Mouse (Mus musculus) embryo, embryonic 10 days (tissue): ENCODE results near the gene Ctxn2.
A peak's percentile ranks its signal among the peaks of the same experiment; 100 is the strongest.
"Not testable (repeated sequence)": the region's sequence is repeated elsewhere in the genome, so short reads cannot be mapped to it uniquely, and the experiment has no call there.

ENCODE experiments used
- DNase-seq: peaks from one replicate; pipeline ENCODE4 v3.0.0-alpha.2; 2015; ENCODE audit warnings: low spot score

The Ctxn2 gene

DNA sequence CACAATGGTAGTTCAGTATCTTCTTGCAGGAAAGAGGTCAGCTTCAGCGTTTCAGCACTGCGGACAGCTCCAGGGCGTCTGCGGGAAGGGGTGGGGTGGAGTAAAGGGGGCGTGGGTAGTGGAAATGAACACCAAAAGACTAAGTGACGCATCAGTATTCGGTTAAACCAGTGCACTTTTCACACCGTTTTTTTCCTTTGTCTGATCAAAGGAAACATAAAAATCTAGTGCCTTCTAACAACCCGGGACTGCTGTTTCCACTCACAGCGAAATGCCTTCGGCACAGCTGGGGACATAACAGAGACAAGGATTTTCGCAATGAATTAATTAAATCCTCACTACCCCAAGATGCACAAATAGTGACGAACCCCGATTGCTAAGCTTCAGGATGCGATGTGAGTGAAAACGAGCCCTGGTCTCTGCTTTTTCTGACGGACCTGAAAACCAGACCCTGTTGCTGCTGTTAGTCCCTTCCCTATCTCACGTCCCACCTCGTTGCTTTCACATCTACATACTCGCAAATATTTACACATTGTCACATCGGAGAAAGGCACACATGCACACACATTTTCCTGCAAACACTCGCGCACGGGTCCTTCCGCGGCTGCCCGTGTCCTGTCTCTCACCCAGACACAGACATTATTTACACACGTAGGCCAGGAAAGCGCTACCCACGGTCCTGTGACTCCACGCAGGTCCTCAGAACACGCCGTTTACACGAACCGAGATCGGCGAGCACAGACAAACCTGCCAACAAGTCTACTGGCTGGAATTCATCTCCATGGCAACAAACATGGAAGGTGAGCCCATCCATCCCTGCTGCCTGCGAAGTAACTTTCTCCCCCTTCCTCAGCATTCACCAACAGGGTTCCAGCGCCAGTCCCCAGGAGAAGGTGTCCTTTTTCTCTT is at the start of gene Ctxn2:
Gene Ctxn2, plus strand, starts transcription at position 790 of the 909 bp plus-strand sequence.
- peak; percentile 87 for DNase-seq

DNA sequence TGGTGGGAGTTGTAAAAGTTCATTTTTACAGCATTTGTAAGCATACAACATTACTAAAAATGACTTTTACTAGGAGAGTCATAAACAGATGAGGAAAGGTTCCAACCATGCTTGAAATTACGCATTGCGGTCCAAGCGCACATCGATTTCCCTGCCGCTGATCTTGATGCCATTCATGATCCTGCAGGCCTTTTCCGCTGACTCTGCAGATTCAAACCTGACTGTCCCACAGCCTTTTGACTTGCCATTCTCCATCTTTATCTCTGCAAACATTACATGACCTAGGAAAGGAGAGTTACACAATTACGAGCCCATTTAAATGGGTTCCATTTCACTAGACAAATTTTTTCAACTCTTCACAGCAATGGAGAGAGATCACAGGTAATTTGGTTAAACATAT is 47.7 kb upstream of the Ctxn2 start:
- no peak for DNase-seq

DNA sequence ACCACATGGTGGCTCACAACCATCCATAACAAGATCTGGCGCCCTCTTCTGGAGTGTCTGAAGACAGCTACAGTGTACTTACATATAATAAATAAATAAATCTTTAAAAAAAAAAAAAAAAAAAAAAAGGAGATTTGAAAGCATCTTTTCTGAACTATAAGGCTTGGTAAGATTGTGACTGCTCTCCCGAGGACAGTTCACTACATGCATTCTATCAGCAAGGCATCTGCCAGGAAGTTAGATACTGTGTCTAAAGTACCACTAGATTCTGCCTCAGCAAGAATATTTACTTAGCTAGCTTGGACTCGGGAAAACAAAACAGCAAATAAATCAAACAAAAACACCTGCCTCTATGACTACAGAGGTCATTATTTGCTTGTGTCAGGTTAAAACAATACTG is 44.4 kb upstream of the Ctxn2 start:
- not testable (repeated sequence) for DNase-seq

DNA sequence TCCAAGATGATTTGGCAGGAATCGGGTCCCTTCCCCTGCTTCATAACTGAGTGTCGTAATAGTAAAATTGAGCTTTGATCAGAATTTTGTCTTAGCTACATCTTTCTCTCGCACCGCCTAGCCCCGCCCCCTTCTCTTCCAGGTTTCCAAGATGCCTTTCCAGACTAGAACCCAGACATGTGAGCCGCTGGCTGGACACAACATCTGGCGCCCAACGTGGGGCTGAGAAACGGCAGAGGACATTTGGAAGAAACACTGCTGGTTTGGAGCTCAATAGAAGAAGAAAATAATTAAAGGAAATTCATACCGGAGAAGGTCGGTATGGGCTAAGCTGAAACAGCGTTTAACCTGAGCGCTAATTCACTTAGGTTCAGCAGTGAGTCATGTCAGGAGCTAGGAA is 32.0 kb upstream of the Ctxn2 start:
- DNase-seq: not testable (repeated sequence)

GRCm38 (mm10) chr2:125106536-125106935 is 30.0 kb upstream of the Ctxn2 start:
- not testable (repeated sequence) for DNase-seq

DNA sequence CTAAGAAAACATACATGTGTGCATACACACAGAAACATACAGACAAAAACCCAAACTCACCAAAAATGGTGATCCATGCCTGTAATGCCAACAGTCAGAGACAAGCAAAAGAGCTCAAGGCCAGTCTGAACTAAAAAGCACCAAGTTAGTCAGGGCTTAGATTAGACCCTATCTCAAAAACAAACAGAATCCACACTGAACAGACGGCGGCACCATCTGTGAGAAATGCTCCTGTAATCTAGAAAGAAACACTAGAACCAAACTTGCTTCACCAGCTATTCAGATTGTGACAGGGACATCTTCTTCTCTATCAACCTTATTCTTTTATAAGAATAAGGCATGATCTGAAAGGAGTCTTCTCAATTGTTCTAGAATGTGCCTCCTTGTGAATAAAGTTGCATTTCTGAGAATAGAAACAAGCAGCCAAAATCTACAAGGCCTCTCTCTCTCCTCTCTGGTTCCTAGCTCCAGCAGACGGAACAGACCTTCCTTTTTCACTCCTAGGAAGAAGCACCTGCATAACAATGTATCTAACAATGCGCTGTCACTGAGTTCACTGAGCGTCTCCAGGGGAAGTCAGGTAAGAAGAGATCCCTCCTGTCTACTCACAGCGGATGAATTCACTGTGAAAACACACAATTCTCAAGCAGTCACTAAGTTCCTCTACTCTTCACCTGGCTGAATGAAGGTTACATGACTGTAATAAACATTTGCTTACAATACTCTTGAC is 16.9 kb upstream of the Ctxn2 start:
- no peak for DNase-seq

DNA sequence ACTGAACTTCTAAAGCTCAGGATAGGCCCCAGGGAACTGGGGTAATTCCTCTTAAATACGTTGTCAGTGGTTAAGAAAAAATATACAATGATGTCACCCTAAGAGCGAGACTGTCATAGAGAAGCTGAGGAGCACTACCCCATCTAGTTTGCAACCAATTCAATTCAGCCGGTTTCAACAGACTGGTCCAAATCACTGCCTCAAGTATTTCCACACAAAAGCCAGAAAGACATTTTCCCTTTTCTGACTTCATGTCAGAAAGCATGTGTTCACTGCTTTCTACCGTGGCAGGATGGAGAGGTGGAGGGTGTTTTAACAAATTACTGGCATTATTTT is 14.2 kb upstream of the Ctxn2 start:
- no peak for DNase-seq

DNA sequence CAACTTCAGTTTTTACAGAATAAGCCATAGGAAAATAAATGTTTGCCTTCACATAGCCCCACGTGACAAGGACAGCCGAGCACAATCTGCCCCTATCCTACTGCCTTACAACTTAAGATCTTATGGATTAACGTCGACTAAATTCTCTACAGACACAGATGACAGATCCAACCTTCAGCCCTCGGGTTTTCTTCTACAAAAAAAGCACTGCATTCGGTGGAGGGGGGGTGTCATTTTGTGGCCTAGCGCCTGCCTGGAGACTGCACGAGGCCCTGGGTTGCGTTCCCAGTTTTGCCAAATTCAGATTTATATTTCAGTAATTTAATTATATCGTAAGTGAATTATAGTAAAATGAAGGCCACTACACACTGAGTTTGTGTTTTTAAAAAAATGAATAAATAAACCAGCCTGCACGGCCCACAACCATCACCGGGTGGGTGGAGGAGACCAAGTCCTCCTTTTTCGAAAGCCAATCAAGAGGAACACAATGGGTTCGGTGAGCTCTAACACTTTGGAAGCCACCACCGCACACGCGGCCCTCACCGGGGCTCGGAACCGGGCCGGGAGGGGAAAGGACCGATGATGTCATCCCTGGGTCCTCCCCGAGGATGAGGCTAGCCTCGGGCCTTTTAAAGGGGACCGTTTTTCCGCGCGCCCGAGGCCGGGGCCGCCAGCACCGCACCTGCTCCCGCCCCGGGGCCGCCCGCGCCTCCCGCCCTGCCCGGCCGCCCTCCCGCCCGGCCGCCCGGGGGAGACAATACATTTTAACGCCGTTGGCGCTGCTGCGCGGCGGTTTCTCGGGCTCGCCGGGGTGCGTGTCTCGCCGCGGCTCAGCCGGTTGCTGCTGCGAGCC is 13.6 kb upstream of the Ctxn2 start:
- peak; percentile 36 for DNase-seq

DNA sequence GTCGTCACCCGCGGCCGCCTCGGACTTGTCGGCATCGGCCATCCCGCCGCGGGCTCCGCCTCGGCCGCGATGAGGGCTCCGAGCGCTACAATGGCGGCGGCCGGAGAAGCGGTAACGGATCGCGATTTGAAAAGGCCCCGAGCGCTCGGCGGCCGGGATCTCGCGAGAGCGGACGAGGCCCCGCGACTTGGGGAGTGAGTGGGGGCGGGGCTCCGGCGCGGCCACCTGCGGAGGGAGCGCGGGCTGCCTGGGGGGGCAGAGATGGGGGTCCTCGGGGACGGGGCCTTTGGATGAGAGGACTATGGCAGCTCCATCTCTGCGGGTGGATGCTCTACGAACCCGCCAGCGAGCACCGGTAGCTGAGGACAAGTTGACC is 13.0 kb upstream of the Ctxn2 start, which contains the start of gene Myef2:
Gene Myef2, minus strand, starts transcription at position 185 of the 376 bp plus-strand sequence.
- DNase-seq: peak; percentile 81

DNA sequence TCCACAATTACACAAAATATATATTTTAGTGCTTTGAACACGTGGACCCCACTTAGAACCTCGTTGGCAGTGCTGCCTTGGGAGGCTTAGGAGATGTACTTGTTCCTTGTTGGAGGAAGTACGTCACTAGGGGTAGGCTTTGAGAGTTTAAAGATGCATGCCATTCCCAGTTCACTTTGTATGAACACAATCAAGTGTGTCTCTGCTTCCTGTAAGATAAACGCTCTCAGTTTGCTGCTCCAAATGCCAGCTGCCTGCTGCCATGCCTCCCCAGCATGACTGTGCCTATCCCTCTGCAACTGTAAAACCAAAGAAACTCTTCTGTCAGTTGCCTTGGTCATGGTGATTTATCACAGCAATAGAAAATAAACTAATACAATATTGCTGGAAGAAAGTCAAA is 10.7 kb upstream of the Ctxn2 start:
- DNase-seq: no peak

DNA sequence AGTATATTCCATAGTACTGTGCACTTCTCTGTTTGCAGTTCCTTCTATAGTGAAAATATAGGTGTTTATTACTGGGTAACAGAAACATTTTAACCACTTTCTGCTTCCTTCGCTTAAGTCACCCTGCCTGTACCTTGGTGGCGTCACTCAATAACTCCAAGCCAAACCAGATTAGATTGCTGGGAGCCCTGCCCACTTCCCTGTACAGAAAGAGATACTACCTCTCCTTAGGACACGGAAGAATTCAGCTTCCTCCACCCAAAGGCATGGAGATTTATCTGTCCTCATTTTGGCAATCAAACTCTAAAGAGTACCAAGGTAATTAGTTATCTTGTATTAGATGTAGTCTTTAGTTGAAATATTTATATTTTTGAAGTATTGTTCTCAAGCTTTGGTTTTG is 9.7 kb upstream of the Ctxn2 start:
- DNase-seq: no peak

GRCm38 (mm10) chr2:125134113-125134512 is 2.4 kb upstream of the Ctxn2 start:
- DNase-seq: no peak

GRCm38 (mm10) chr2:125136846-125137245 is 354 bp downstream of the Ctxn2 start:
- no peak for DNase-seq

GRCm38 (mm10) chr2:125142336-125142735 is 5.8 kb downstream of the Ctxn2 start:
- no peak for DNase-seq

DNA sequence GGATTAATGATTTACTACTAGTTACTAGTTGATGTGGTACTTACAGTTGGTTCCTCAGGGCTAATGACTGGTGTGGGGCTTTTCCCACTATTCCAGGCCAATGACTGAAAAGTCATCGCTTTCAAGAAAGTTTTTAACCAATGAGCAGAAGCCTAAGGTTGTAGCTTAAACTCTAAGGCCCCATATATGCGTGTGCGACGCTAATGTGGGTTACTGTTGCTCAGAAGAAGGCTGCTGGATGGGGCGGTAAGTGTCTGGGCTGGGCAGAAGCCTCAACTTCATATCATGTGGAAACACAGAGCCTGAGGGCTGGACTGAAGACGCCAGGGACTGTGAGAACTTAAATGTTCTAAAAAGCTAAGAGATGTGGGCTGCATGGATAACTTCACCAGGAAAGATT is 15.9 kb downstream of the Ctxn2 start, which contains the start of gene Slc12a1:
Gene Slc12a1, plus strand, starts transcription at position 118 of the 400 bp plus-strand sequence.
- no peak for DNase-seq

DNA sequence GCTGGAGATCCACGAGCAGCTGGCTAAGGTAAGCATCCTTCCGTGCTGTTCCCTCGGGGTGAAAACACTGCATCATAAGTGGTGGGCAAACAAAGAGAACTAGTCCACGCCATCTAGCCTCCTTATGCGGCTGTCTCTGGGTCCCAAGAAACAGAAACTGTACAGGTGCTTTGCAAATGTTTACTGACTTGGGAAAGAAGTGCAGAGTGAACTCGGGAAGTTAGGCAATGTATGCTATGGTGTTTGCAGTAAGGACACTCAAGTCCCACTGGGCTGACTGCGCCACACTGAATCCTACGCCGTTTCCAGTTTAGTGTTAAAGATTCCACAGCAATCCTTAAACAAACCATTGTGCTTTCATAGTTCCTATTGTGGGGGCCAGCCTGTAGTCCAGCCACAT is 17.8 kb downstream of the Ctxn2 start:
- no peak for DNase-seq

DNA sequence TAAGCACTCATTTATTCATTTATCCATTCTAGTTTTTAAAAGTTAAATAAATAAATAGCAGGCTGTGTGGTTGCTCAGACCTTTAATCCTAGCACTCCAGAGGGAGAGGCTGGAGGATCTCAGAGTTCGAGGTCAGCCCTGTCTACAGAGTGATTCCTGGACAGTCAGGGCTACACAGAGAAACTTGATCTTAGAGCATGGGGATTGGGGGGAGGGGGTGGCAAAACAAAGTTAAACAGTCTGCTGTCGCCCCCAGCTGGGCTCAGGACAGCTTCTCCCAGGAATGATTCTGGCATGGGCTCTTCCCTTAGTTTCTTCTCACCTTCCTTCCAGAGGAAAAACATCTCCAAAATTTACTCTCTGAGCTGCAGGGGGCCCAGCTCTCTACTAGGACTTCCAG is 19.0 kb downstream of the Ctxn2 start:
- DNase-seq: peak; percentile 58

DNA sequence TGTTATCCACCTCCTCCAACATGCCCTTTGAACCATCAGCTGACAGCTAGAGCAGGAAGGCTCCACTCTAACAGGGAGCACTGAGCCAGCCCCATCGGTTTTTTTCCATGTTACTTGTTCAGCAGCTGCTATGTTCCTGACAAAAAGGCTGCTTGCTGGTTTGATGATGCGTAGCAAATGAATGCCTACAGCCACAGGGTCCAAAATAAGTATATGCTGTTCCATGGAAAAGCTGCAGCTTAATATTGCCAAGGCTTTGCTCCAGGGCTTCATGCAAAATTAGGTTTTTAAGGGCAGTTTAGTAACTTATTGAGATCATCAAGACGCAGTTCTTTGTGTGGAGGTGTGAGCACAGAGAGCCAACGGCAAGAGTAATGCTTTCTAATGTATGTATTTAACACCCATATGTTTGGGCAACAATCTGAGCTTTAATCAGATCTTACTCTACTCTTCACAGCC is 25.5 kb downstream of the Ctxn2 start:
- DNase-seq: no peak

DNA sequence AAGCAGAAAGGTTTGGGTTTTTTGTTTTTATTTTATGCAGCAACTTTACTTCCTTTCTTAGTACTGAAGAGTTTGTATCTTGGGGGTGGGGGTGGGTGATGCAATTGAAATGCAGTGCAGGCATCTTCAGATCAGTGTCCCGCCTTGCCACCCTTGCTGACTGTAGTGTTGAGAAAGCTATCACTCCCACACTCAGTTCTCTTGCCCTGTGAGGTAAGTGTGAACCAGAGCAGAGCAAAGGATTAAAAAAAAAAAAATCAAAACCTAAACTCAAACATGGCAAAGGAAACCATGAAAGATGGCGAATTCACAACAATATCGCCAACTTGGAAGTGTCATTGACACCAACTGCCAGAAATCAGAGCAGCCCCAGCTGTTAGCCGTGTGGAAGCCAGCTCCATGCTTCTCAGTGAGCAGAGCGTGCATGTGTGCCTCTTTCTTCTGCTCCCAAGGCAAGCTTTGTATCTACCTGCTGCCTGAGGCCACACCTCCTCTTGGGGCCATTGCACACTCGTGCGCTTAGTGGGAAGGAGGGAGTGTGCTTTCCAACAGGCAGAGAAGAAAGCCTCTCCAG is 41.8 kb downstream of the Ctxn2 start:
- DNase-seq: no peak

DNA sequence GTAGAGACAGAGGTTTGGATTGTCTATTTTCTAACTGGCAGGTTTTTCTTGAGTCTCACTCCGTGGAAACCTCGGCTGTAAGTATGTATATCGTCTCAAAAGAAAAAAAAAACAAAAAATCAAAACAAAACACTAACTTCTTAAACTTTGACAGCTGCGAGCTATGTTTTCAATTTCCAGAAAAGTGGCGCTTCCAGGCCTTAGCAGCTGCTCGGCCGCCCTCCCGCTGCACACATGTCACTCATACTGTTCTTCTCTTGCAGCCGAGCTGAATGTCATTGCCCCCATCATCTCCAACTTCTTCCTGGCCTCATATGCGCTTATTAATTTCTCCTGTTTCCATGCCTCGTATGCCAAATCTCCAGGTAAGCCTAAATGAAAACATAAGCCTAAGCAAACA is 51.4 kb downstream of the Ctxn2 start:
- DNase-seq: no peak

DNA sequence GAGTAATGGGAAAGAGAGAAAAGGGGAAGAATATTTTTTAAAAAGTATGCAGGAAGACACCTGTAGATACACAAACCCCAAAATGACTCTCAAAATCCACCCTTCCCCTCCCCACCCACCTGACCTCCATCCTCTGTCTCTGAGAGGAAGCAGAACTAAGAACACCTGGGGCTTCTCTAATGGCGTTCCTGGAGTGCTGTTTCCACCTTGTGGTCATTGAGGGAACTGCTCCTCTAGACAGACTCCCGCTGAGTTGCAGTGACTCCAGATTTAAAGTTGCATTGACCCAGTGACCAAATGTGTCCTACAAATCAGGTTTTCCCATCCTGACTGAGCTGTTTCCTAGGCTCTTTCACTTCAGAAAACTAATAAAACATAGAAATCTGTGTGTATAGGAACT is 52.7 kb downstream of the Ctxn2 start:
- DNase-seq: peak; percentile 79

DNA sequence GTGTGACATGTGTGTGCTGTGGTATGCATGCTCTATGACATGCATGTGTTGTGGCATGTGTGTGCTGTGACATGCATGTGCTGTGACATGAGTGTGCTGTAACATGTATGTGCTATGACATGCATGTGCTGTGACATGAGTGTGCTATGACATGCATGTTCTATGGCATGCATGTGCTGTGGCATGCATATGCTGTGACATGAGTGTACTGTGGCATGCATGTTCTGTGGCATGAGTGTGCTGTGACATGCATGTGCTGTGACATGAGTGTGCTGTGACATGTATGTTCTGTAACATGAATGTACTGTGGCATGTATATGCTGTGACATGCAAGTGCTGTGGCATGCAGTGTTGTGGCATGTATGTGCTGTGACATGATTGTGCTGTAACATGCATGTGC is 56.4 kb downstream of the Ctxn2 start:
- no peak for DNase-seq
